Mouse (Mus musculus) cerebellum, adult 2 months (tissue): ENCODE data around the gene Fgd1.

Experiments used
- CTCF ChIP-seq: fragments of 200-500 bp; IDR thresholded peaks from 2 replicates; pipeline ENCODE4 v1.5.1; 2011; ENCODE audit warnings: low read depth, mild to moderate bottlenecking, control low read depth, low read length, moderate library complexity, borderline replicate concordance; ENCODE audit not compliant: insufficient read depth
- POLR2A ChIP-seq: fragments of 200-500 bp; IDR thresholded peaks from 2 replicates; pipeline ENCODE4 v1.6.1; 2011; ENCODE audit warnings: low read length, control low read depth, borderline replicate concordance; ENCODE audit not compliant: insufficient read depth

- TF ChIP-seq CTCF = no peak
- no peak for TF ChIP-seq POLR2A
Observed at GRCm38 (mm10) chrX:151132785-151133184, 86.8 kb downstream of the Fgd1 start.
